Mouse (Mus musculus): Measurements from ENCODE around the gene Cd52. TPM values are rescaled to one million over a fixed set of nuclear protein-coding genes. Genes with fewer than 3 reads are reported as not detected.

Gene Cd52
- polyA plus RNA-seq, 1 experiment from 2014 or later = 5.2 TPM

DNA sequence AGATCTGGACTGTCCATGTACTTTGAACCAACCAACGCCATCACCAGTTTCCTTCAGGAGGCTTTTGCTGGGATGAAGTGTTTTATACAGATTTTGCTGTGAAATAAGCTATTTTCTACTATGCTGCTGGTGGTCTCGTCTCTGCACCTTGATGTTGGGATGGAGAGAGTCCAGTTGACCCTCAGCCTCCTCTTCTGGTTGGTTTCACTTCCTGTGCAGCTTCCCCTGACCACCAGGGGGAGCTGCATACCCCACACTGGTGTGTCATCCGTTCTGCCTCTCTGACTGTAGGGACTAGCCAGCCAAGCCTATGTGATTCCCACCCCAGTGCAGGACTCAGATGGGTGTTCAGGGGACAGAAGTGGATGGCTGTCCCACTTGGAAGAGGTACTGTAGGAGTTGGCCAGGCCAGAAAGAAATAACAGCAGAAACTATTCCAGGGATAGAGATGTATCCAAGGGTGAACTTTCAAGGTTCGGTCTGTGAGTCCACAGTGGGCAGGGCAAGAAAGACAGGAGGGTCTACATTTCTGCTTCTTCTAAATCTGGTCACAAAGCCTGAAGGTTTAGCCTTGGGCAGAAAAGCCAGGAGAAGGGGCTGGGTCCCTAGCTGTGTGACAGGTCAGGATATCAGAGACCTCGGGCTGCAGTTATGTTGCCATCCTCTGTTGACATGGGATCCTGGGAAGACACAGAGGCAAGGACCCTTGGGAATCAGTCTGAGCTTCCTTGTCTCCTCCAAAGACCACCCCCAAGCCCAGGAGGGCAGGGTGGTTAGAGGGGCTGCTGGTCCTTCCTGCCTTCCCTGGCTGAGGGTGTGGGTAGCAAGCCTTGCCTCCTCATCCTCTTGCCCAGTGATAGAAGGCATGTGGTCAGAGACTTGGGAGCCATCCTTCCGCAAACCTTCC lies 2.2 kb downstream of the Cd52 start:
- no peaks in the 10 kb centered on the region for H3K27me3 ChIP-seq (ENCODE audit: control insufficient read depth, insufficient read depth, low read length)
- H3K36me3 ChIP-seq (replicated peaks; ENCODE audit: control insufficient read depth, insufficient read depth, low read depth, low read length) = no peaks in the 10 kb centered on the region
- no peak overlapping the region for H3K9ac ChIP-seq (replicated peaks; ENCODE audit: low read length)
- DNase-seq (ENCODE audit: low spot score) (peak; percentile 29), ATAC-seq (replicated peaks; ENCODE audit: insufficient number of reproducible peaks, low FRiP score, low TSS enrichment, low read depth) (no peak)
- H3K4me2 ChIP-seq (ENCODE audit: low read depth, low read length) = no peak overlapping the region
- no peak overlapping the region for H3K27ac ChIP-seq (replicated peaks; ENCODE audit: low read depth, low read length)
- 75% methylated on average over 6 of the region's 6 CpGs for WGBS
- H3K9me3 ChIP-seq (replicated peaks; ENCODE audit: control insufficient read depth, low read length) = no peaks in the 10 kb centered on the region
- no peak overlapping the region for H3K4me3 ChIP-seq (ENCODE audit: low read depth, low read length)
- no peaks in the 10 kb centered on the region for H3K4me1 ChIP-seq (ENCODE audit: control insufficient read depth, insufficient read depth, low read length)

DNA sequence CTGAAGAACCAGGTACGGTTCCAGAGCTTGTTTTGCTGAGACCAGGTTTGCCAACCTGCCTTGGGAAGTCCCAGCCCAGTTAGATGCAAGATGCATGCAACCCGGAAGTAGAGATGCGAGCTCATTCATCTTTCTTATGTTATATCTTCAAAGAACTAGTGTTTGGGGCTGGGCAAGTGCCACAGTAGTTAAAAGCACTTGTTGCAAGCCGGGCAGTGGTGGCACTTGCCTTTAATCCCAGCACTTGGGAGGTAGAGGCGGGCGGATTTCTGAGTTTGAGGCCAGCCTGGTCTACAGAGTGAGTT lies 3.7 kb downstream of the Cd52 start:
- Histone ChIP-seq H3K27ac (replicated peaks; ENCODE audit: low read depth, low read length) (no peak overlapping the region), H3K4me1 (ENCODE audit: control insufficient read depth, insufficient read depth, low read length) (no peaks in the 10 kb centered on the region), H3K4me3 (ENCODE audit: low read depth, low read length) (no peak overlapping the region), H3K9ac (replicated peaks; ENCODE audit: low read length) (no peak overlapping the region), H3K27me3 (ENCODE audit: control insufficient read depth, insufficient read depth, low read length) (no peaks in the 10 kb centered on the region), H3K9me3 (replicated peaks; ENCODE audit: control insufficient read depth, low read length) (no peaks in the 10 kb centered on the region), H3K4me2 (ENCODE audit: low read depth, low read length) (no peak overlapping the region), H3K36me3 (replicated peaks; ENCODE audit: control insufficient read depth, insufficient read depth, low read depth, low read length) (no peaks in the 10 kb centered on the region)
- ATAC-seq (replicated peaks; ENCODE audit: insufficient number of reproducible peaks, low FRiP score, low TSS enrichment, low read depth) = no peak
- WGBS = 85% methylated on average over 6 of the region's 6 CpGs
- no peak for DNase-seq (ENCODE audit: low spot score)

DNA sequence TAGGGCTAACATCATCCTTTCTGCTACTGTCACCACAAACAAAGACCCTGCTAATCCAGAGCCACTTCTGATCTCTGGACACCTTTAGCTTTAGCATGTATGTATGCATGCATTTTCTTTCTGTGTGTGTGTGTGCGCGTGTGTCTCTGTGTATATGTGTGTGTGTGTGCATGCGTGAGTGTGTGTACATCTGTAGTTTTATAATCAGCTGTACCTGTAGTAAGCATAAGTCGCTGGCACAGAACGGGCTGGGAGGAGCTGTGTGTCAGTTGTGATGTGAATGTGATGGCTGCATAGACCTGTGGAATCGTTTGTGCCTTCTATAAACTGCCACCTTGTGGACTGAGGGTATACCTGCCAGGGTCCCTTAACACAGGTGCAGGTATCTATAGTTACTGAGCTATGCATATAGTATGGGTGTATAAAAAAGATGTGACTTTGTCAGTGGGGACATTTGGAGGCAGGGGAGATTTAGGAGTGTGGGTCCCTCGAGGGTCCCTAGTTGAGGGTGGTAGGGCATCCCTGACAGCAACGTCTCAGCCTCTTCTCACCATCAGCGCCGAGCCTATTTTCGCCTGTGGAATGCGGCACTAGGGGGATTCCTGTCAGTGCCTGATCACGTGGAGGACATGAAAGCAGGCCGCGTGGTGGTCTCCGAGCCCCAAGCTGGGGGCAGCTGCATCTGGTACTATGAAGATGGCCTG lies 4.2 kb downstream of the Cd52 start:
- WGBS = 82% methylated on average over 16 of the region's 16 CpGs
- Histone ChIP-seq H3K27ac (replicated peaks; ENCODE audit: low read depth, low read length) (no peak overlapping the region), H3K4me2 (ENCODE audit: low read depth, low read length) (no peak overlapping the region), H3K36me3 (replicated peaks; ENCODE audit: control insufficient read depth, insufficient read depth, low read depth, low read length) (no peaks in the 10 kb centered on the region), H3K9me3 (replicated peaks; ENCODE audit: control insufficient read depth, low read length) (no peaks in the 10 kb centered on the region), H3K4me3 (ENCODE audit: low read depth, low read length) (no peak overlapping the region), H3K4me1 (ENCODE audit: control insufficient read depth, insufficient read depth, low read length) (no peaks in the 10 kb centered on the region), H3K27me3 (ENCODE audit: control insufficient read depth, insufficient read depth, low read length) (no peaks in the 10 kb centered on the region), H3K9ac (replicated peaks; ENCODE audit: low read length) (no peak overlapping the region)
- DNase-seq (ENCODE audit: low spot score) (no peak), ATAC-seq (replicated peaks; ENCODE audit: insufficient number of reproducible peaks, low FRiP score, low TSS enrichment, low read depth) (no peak)

DNA sequence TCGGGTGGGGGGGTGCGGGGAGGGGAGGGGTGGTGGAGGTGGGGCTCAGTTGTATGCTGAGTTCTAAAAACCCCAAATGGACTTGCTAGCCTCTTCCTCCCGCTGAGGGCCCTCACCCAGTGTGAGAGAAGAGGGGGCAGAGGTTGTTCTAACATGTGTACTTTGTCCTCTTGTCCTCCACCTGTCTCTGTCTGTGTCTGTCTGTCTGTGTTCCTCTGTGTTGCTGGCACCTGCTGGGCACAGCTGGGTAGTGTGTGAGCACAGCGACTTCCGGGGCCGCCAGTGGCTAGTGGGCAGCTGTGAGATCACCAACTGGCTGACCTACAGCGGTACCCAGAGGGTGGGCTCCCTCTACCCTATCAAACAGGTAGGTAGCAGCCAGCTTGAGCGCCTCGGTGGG lies 5.9 kb downstream of the Cd52 start:
- Histone ChIP-seq H3K4me2 (ENCODE audit: low read depth, low read length) (no peak overlapping the region), H3K9me3 (replicated peaks; ENCODE audit: control insufficient read depth, low read length) (no peaks in the 10 kb centered on the region), H3K4me3 (ENCODE audit: low read depth, low read length) (no peak overlapping the region), H3K4me1 (ENCODE audit: control insufficient read depth, insufficient read depth, low read length) (no peaks in the 10 kb centered on the region), H3K36me3 (replicated peaks; ENCODE audit: control insufficient read depth, insufficient read depth, low read depth, low read length) (no peaks in the 10 kb centered on the region), H3K9ac (replicated peaks; ENCODE audit: low read length) (no peak overlapping the region), H3K27me3 (ENCODE audit: control insufficient read depth, insufficient read depth, low read length) (no peaks in the 10 kb centered on the region), H3K27ac (replicated peaks; ENCODE audit: low read depth, low read length) (no peak overlapping the region)
- no peak for DNase-seq (ENCODE audit: low spot score)
- no peak for ATAC-seq (replicated peaks; ENCODE audit: insufficient number of reproducible peaks, low FRiP score, low TSS enrichment, low read depth)
- WGBS = 84% methylated on average over 9 of the region's 9 CpGs

DNA sequence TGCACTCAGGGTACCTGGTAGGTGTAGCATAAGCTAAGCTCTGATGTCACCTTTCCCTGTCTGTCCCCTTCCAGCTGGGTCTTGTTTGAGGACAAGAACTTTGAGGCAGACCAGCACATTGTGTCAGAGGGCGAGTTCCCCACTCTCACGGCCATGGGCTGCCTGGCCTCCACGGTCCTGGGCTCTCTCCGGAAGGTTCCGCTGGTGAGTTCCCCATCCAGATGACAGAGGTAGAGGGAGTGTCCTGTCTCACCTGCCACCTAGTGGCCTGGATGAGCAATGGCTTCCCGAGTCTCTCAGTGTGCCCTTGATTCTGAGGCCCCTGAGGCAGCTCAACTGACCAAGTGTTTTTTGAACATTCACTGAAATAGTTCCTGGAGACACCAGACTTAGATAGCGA lies 7.5 kb downstream of the Cd52 start:
- Histone ChIP-seq H3K27ac (replicated peaks; ENCODE audit: low read depth, low read length) (no peak overlapping the region), H3K4me1 (ENCODE audit: control insufficient read depth, insufficient read depth, low read length) (no peaks in the 10 kb centered on the region)
- peak; percentile 39; the same call in 1 of the 2 replicates for ATAC-seq (replicated peaks; ENCODE audit: insufficient number of reproducible peaks, low FRiP score, low TSS enrichment, low read depth)

DNA sequence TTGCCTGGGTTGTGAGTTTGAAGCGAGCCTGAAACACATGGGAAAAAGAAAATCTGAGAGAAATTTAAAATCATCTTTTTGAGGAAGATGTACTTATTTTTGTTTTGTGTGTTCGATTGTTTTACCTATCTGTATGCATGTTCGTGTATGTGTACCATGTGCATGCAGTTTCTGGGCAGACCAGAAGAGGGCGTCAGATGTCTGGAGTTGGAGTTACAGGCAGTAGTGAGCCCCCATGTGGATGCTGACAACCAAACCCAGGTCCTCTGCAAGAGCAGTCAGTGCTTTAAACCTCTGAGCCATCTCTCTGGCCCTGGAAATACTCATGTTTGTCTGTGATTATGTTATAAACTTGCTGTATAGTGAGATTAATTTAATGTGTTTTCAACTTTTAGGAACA lies 9.9 kb downstream of the Cd52 start:
- Histone ChIP-seq H3K27ac (replicated peaks; ENCODE audit: low read depth, low read length) (no peak overlapping the region), H3K4me3 (ENCODE audit: low read depth, low read length) (no peak overlapping the region), H3K9me3 (replicated peaks; ENCODE audit: control insufficient read depth, low read length) (no peaks in the 10 kb centered on the region), H3K9ac (replicated peaks; ENCODE audit: low read length) (no peak overlapping the region), H3K36me3 (replicated peaks; ENCODE audit: control insufficient read depth, insufficient read depth, low read depth, low read length) (no peaks in the 10 kb centered on the region), H3K27me3 (ENCODE audit: control insufficient read depth, insufficient read depth, low read length) (peaks cover 2% of the 10 kb centered on the region; the same call in 1 of the 2 replicates), H3K4me1 (ENCODE audit: control insufficient read depth, insufficient read depth, low read length) (no peaks in the 10 kb centered on the region), H3K4me2 (ENCODE audit: low read depth, low read length) (no peak overlapping the region)
- ATAC-seq (replicated peaks; ENCODE audit: insufficient number of reproducible peaks, low FRiP score, low TSS enrichment, low read depth) (no peak), DNase-seq (ENCODE audit: low spot score) (no peak)
- WGBS = 84% methylated on average over 4 of the region's 4 CpGs

More for the DNA sequence above, 7.5 kb downstream of the Cd52 start:
- no peak overlapping the region for H3K9ac ChIP-seq (replicated peaks; ENCODE audit: low read length)
- 28% methylated on average over 7 of the region's 7 CpGs for WGBS
- H3K9me3 ChIP-seq (replicated peaks; ENCODE audit: control insufficient read depth, low read length) = no peaks in the 10 kb centered on the region
- H3K27me3 ChIP-seq (ENCODE audit: control insufficient read depth, insufficient read depth, low read length) = no peaks in the 10 kb centered on the region
- H3K4me3 ChIP-seq (ENCODE audit: low read depth, low read length) = no peak overlapping the region
- no peak overlapping the region for H3K4me2 ChIP-seq (ENCODE audit: low read depth, low read length)
- no peaks in the 10 kb centered on the region for H3K36me3 ChIP-seq (replicated peaks; ENCODE audit: control insufficient read depth, insufficient read depth, low read depth, low read length)
- peak; percentile 71 for DNase-seq (ENCODE audit: low spot score)

DNA sequence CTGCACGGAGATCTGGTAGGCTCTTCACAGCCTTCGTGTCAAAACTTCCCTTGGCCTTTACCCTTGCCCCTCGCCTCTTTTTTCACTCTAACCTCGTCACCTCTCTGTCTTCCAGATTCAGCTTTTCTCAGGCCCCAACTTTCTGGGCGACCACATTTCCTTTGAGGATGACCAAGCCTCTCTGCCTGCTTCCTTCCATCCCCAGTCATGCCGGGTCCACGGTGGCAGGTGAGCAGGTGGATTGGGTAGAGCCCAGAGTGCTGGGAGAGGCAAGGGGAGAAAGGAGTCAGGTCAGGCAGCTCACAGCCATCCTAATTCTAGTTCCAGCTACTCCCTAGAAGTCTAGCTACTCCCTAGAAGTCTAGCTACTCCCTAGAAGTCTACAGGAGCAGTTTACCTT lies 12.4 kb downstream of the Cd52 start:
- Histone ChIP-seq H3K4me3 (ENCODE audit: low read depth, low read length) (peak overlapping the region; percentile 41), H3K4me1 (ENCODE audit: control insufficient read depth, insufficient read depth, low read length) (no peaks in the 10 kb centered on the region), H3K9me3 (replicated peaks; ENCODE audit: control insufficient read depth, low read length) (no peaks in the 10 kb centered on the region), H3K4me2 (ENCODE audit: low read depth, low read length) (peak overlapping the region; percentile 65), H3K27me3 (ENCODE audit: control insufficient read depth, insufficient read depth, low read length) (peaks cover 2% of the 10 kb centered on the region; the same call in 1 of the 2 replicates), H3K36me3 (replicated peaks; ENCODE audit: control insufficient read depth, insufficient read depth, low read depth, low read length) (no peaks in the 10 kb centered on the region), H3K27ac (replicated peaks; ENCODE audit: low read depth, low read length) (no peak overlapping the region), H3K9ac (replicated peaks; ENCODE audit: low read length) (0 out of 2 replicates have a peak overlapping the region, but pooled peaks have one; percentile 32)
- ATAC-seq (replicated peaks; ENCODE audit: insufficient number of reproducible peaks, low FRiP score, low TSS enrichment, low read depth) = no peak
- 10% methylated on average over 7 of the region's 7 CpGs for WGBS
- DNase-seq (ENCODE audit: low spot score) = no peak
